Mouse (Mus musculus): ENCODE data around the gene Etv6.

DNA sequence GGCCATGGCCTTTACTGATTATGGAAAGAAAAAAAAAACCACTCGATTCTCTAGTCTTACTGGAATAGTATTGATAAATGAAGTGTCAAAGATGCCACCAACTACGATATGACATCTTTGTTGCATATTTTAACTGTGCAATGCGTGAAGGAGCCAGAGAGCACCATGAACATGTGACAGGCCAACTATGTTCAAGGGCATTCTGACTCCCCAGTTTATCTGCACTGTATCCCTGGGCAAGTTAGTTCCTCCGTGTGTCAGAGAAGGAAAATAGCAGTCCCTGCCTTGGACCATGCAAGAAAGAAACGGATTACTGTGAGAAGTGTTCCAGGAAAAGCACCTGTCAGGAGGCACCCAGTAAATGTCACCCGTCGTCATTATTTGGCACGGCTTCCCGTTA, 203.0 kb downstream of the Etv6 start:
- no peak for TF ChIP-seq CTCF (IDR thresholded peaks at IDR 0.05; ENCODE audit: insufficient read depth, low read depth, low read length)
- no peak for TF ChIP-seq POLR2A (IDR thresholded peaks at IDR 0.05; ENCODE audit: insufficient read depth, low read depth, low read length)
